In the genomic region with DNA sequence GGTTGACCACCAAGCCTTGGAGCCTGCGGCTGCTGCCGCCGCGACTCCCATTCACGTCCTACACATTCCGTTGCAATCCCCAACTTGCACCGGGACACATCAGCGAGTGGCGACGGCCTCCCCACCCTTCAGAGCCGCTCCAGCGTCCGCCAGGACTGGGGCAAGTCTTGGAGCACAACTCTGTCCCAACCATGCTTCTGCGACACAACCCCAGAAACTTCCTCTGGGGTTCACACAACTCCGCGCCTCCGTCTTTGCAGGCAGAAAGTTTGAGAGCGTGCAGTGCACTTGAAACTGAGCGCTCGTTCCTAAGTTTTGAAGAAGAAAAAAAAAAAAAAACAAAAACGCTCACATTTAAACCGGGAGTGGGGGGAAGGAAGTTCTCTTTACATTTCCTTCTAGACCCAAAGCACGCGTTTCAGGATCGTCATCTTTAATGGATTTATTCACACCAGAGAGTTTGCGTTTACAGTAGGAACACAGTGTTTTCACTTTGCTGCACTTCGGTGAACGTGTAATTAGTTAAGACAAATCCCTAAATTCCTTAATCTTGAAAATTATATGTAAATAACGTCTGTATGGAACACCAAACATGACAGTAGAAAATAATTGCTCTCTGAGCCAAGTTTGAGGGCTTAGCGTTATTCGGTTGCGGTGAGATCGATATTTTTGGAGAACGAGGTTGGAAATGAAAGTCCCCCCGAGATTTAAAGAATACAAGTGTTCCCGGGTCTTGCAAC, we compare ENCODE assay signal across 8 mouse cellular contexts. TPM values are rescaled to one million over a fixed set of nuclear protein-coding genes. Genes with fewer than 3 reads are reported as not detected.
DNase-seq lines count a peak whose midpoint lies in the region; ATAC-seq and TF ChIP-seq lines count a peak whose summit lies in the region.

No protein-coding gene starts in this region.

- ATAC-seq in forebrain, embryonic 13.5 days, result 0 out of 2 replicates have a peak, but pooled peaks have one; percentile 1
- ATAC-seq in hindbrain, postnatal 0 days, result no peak
- ATAC-seq in liver, embryonic 15.5 days (ENCODE audit: insufficient read depth), result 0 out of 2 replicates have a peak, but pooled peaks have one; percentile 0
- peak; percentile 4; the same call in 1 of the 2 replicates for ATAC-seq in neural tube, embryonic 14.5 days (ENCODE audit: low read depth)

- 0 out of 2 replicates have a peak, but pooled peaks have one; percentile 2 for TF ChIP-seq CTCF in hindbrain, postnatal 0 days (IDR thresholded peaks at IDR 0.05; ENCODE audit: low read depth)

- no peak overlapping the region for H3K27ac ChIP-seq in forebrain, embryonic 13.5 days
- H3K27ac ChIP-seq in hindbrain, postnatal 0 days, result no peak overlapping the region
- H3K27ac ChIP-seq in liver, embryonic 15.5 days (replicated peaks), result 0 out of 2 replicates have a peak overlapping the region, but pooled peaks have one; percentile 41
- no peak overlapping the region for H3K27ac ChIP-seq in neural tube, embryonic 14.5 days (ENCODE audit: low read depth, low read length)

- under 1% methylated on average over 36 of the region's 36 CpGs for WGBS in forebrain, embryonic 13.5 days
- WGBS in hindbrain, postnatal 0 days, result under 1% methylated on average over 36 of the region's 36 CpGs
- under 1% methylated on average over 36 of the region's 36 CpGs for WGBS in liver, embryonic 15.5 days (ENCODE audit: insufficient replicate concordance)
- under 1% methylated on average over 36 of the region's 36 CpGs for WGBS in neural tube, embryonic 14.5 days

- H3K27me3 ChIP-seq in forebrain, embryonic 13.5 days, result peaks cover 44% of the 10 kb centered on the region
- 0 out of 2 replicates have a peak, but pooled peaks cover 8% of the 10 kb centered on the region for H3K27me3 ChIP-seq in hindbrain, postnatal 0 days (ENCODE audit: insufficient read depth, low read length)
- peaks cover 61% of the 10 kb centered on the region for H3K27me3 ChIP-seq in liver, embryonic 15.5 days
- H3K27me3 ChIP-seq in neural tube, embryonic 14.5 days (ENCODE audit: control insufficient read depth, insufficient read depth, low read length), result peaks cover 7% of the 10 kb centered on the region; the same call in 1 of the 2 replicates

- H3K9ac ChIP-seq in forebrain, embryonic 13.5 days, result peak overlapping the region; percentile 94
- H3K9ac ChIP-seq in hindbrain, postnatal 0 days (replicated peaks; ENCODE audit: low read length), result no peak overlapping the region; the same call in 1 of the 2 replicates
- H3K9ac ChIP-seq in liver, embryonic 15.5 days, result peak overlapping the region; percentile 78; the same call in 1 of the 2 replicates
- H3K9ac ChIP-seq in neural tube, embryonic 14.5 days (replicated peaks; ENCODE audit: low read depth, low read length), result peak overlapping the region; percentile 84; the same call in 1 of the 2 replicates

- peak; percentile 36 for DNase-seq in kidney, adult 11 months
- no peak for DNase-seq in kidney, postnatal 10 days
- DNase-seq in adrenal gland, postnatal 14 days, result peak; percentile 54
- no peak for DNase-seq in hindbrain, postnatal 0 days (ENCODE audit: low spot score)
- DNase-seq in thymus, postnatal 0 days (ENCODE audit: low spot score), result peak; percentile 74

- peak overlapping the region; percentile 96 for H3K4me2 ChIP-seq in forebrain, embryonic 13.5 days
- peak overlapping the region; percentile 100 for H3K4me2 ChIP-seq in hindbrain, postnatal 0 days (ENCODE audit: low read depth, low read length)
- H3K4me2 ChIP-seq in liver, embryonic 15.5 days, result peak overlapping the region; percentile 98
- peak overlapping the region; percentile 98 for H3K4me2 ChIP-seq in neural tube, embryonic 14.5 days (ENCODE audit: low read depth, low read length)

- no peaks in the 10 kb centered on the region for H3K36me3 ChIP-seq in forebrain, embryonic 13.5 days (ENCODE audit: poor library complexity, severe bottlenecking)
- H3K36me3 ChIP-seq in hindbrain, postnatal 0 days (ENCODE audit: insufficient read depth, low read length), result no peaks in the 10 kb centered on the region
- H3K36me3 ChIP-seq in liver, embryonic 15.5 days (replicated peaks), result no peaks in the 10 kb centered on the region
- no peaks in the 10 kb centered on the region for H3K36me3 ChIP-seq in neural tube, embryonic 14.5 days (ENCODE audit: control insufficient read depth, insufficient read depth, low read length)

- H3K4me1 ChIP-seq in forebrain, embryonic 13.5 days, result peaks cover 38% of the 10 kb centered on the region
- H3K4me1 ChIP-seq in hindbrain, postnatal 0 days (ENCODE audit: insufficient read depth, low read length), result no peaks in the 10 kb centered on the region
- peaks cover 42% of the 10 kb centered on the region for H3K4me1 ChIP-seq in liver, embryonic 15.5 days (replicated peaks)
- peaks cover 22% of the 10 kb centered on the region for H3K4me1 ChIP-seq in neural tube, embryonic 14.5 days (ENCODE audit: control insufficient read depth, insufficient read depth, low read length)

- H3K4me3 ChIP-seq in forebrain, embryonic 13.5 days, result peak overlapping the region; percentile 98
- H3K4me3 ChIP-seq in hindbrain, postnatal 0 days (ENCODE audit: low read length), result peak overlapping the region; percentile 99
- peak overlapping the region; percentile 89 for H3K4me3 ChIP-seq in liver, embryonic 15.5 days (replicated peaks)
- H3K4me3 ChIP-seq in neural tube, embryonic 14.5 days (ENCODE audit: low read depth, low read length), result peak overlapping the region; percentile 80

- H3K9me3 ChIP-seq in forebrain, embryonic 13.5 days (replicated peaks), result no peaks in the 10 kb centered on the region
- no peaks in the 10 kb centered on the region for H3K9me3 ChIP-seq in hindbrain, postnatal 0 days (ENCODE audit: low read length)
- no peaks in the 10 kb centered on the region for H3K9me3 ChIP-seq in liver, embryonic 15.5 days (replicated peaks)
- H3K9me3 ChIP-seq in neural tube, embryonic 14.5 days (ENCODE audit: control insufficient read depth, low read length), result no peaks in the 10 kb centered on the region

RNA-seq across cellular contexts. Expression of a gene that starts 0.9 kb away (rescaled TPM):
- 83.1 and 95.0 TPM in 2 replicates for total RNA-seq in adrenal gland, postnatal 14 days (2021)
- 139 and 143 TPM in 2 replicates for polyA plus RNA-seq in forebrain, embryonic 13.5 days (2015; fragmentation: Nextera tagmentation; extraction: Ambion mirVana)
- 132 and 137 TPM in 2 replicates for total RNA-seq in hindbrain, postnatal 0 days (2014; rRNA removed)
- 81.1 and 86.3 TPM in 2 replicates for polyA plus RNA-seq in hindbrain, postnatal 0 days (2015; fragmentation: Nextera tagmentation; extraction: Ambion mirVana)
- polyA plus RNA-seq in liver, embryonic 15.5 days (2015; fragmentation: Nextera tagmentation; extraction: Ambion mirVana), result 16.9 and 17.1 TPM in 2 replicates
- 95.3 TPM in 2 replicates for polyA plus RNA-seq in neural tube, embryonic 14.5 days (2014; fragmentation: Nextera tagmentation; extraction: Ambion mirVana)
- polyA plus RNA-seq in thymus, postnatal 0 days (2015; fragmentation: Nextera tagmentation; extraction: Ambion mirVana), result 113 and 126 TPM in 2 replicates

Comparison
In these comparisons a context has a peak if more than half of its experiments do, and no peak if none do; other contexts are left out.
1. DNase-seq: peak in kidney, adult 11 months (single experiment), adrenal gland, postnatal 14 days (single experiment) and thymus, postnatal 0 days (single experiment); none in kidney, postnatal 10 days (single experiment) and hindbrain, postnatal 0 days (single experiment).
2. Peak in every context shown above with its lines, with median percentiles within 50 percentile points of each other: H3K4me2 ChIP-seq and H3K4me3 ChIP-seq.